Mouse (Mus musculus) intestine, embryonic 14.5 days (tissue): ENCODE results near the gene Rab11a. TPM values are rescaled to one million over a fixed set of nuclear protein-coding genes. Genes with fewer than 3 reads are reported as not detected.
A peak's percentile ranks its signal among the peaks of the same experiment; 100 is the strongest.

ENCODE experiments used
- ATAC-seq: fragments of 200-750 bp; cut with Nextera tagmentation; replicated peaks from 2 replicates; pipeline ENCODE4 v1.8.0; 2017; ENCODE audit warnings: low read depth, moderate number of reproducible peaks, moderate TSS enrichment, moderate library complexity; ENCODE audit not compliant: low FRiP score, low TSS enrichment
- DNase-seq: peaks from one replicate; pipeline ENCODE4 v3.0.0-alpha.2; 2018; ENCODE audit warnings: low spot score
- H3K27ac ChIP-seq: fragments of 300-500 bp; sonication (generic); 2 replicates; pipeline ENCODE4 v1.5.1; 2014; ENCODE audit warnings: low read depth, mild to moderate bottlenecking, control low read depth
- H3K27me3 ChIP-seq: fragments of 300-500 bp; sonication (generic); replicated peaks from 2 replicates; pipeline ENCODE4 v1.6.1; 2014; ENCODE audit warnings: low read length, control low read depth; ENCODE audit not compliant: control insufficient read depth, insufficient read depth
- H3K36me3 ChIP-seq: fragments of 300-500 bp; sonication (generic); 2 replicates; pipeline ENCODE4 v1.6.1; 2014; ENCODE audit warnings: low read length, control low read depth; ENCODE audit not compliant: control insufficient read depth, insufficient read depth
- H3K4me1 ChIP-seq: fragments of 300-500 bp; sonication (generic); replicated peaks from 2 replicates; pipeline ENCODE4 v1.6.1; 2014; ENCODE audit warnings: low read length, control low read depth, mixed read lengths; ENCODE audit not compliant: control insufficient read depth, insufficient read depth
- H3K4me2 ChIP-seq: fragments of 300-500 bp; sonication (generic); 2 replicates; pipeline ENCODE4 v1.6.1; 2014; ENCODE audit warnings: low read length
- H3K4me3 ChIP-seq: fragments of 300-500 bp; sonication (generic); 2 replicates; pipeline ENCODE4 v1.5.1; 2014; ENCODE audit warnings: low read depth, low read length, control low read depth, mixed read lengths
- H3K9ac ChIP-seq: fragments of 300-500 bp; sonication (generic); 2 replicates; pipeline ENCODE4 v1.6.1; 2014; ENCODE audit warnings: mild to moderate bottlenecking, low read length
- H3K9me3 ChIP-seq: fragments of 300-500 bp; sonication (generic); 2 replicates; pipeline ENCODE4 v1.6.1; 2016; ENCODE audit warnings: low read length, control low read depth; ENCODE audit not compliant: control insufficient read depth
- WGBS: fragments of 180-500 bp; shearing (Covaris S2); extraction: QIAGEN DNeasy Blood & Tissue Kit; methylation state at CpG from one replicate; pipeline ENCODE4 v1.1.7; 2014; 5-methylcytosine and 5-hydroxymethylcytosine counted together
- polyA plus RNA-seq: library from polyadenylated mRNA; unstranded; fragments of >200 nt; fragmentation: Nextera tagmentation; extraction: Ambion mirVana; gene quantifications from 2 replicates; pipeline ENCODE4 v1.2.1, GENCODE M21; 2014

The Rab11a gene
- polyA plus RNA-seq, 1 experiment from 2014 or later, result 391 TPM

DNA sequence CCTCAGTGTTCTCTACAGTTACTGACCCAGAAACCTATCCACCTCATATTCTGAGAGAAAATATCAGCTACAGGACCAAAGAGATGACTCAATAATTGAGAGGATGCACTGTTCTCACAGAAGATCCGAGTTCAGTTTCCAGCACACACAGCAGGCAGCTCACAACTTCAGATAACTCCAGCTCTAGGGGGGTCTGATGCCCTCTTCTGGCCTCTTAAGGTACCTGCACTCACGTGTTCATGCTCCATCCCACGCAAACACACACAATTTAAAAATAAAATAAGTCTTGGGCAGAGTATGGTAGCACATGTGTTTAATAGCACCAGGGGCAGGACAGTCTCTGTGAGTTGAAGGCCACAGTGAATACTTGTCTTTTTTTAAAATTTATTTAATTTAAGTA lies 28.6 kb upstream of the Rab11a start:
- Histone ChIP-seq H3K4me2 (no peak overlapping the region), H3K27ac (no peak overlapping the region), H3K9ac (no peak overlapping the region), H3K36me3 (no peaks in the 10 kb centered on the region), H3K27me3 (no peaks in the 10 kb centered on the region), H3K4me3 (no peak overlapping the region), H3K4me1 (no peaks in the 10 kb centered on the region), H3K9me3 (no peaks in the 10 kb centered on the region)
- ATAC-seq, result no peak
- 88% methylated on average over 3 of the region's 3 CpGs for WGBS
- no peak for DNase-seq

DNA sequence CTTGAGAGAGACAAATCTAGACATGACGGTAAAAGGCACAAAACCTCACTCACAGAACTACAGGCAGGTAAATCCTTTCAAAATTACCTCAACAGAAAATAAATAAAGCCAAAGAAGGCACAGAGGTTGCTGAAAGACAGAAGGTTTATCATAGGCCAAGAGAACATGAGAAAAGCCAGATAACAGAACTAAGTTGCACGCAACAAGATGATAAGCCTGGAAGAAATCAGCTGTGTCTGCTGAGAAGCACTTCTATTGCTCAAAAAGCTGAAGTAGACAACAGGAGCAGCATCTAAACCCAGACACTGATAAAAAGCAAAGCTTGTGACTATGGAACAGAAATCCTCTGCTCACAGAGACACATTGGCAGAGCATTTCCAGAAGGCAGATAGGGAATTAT lies 27.3 kb upstream of the Rab11a start:
- no peak for ATAC-seq
- H3K27me3 ChIP-seq, result no peaks in the 10 kb centered on the region

DNA sequence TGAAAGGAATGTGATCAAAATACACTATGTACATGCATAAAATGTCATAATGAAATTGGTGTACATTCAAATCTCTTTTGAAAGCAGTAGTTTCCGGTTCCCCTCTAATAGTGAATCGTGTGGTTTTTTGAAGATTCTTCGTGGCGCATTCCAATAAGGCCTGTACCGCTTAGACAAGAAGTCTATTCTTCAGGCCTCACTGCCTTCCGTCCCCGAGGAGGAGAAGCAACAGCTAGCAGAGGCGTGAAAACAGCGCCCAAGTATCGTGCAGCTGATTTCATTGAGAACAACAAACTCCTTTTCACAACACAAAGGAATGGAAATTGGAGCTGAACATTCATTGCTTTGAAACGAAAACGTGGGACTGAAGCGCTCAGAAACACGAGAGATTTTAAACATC lies 20.5 kb upstream of the Rab11a start:
- no peaks in the 10 kb centered on the region for H3K36me3 ChIP-seq
- H3K9me3 ChIP-seq, result no peaks in the 10 kb centered on the region
- H3K27me3 ChIP-seq, result no peaks in the 10 kb centered on the region
- H3K4me3 ChIP-seq, result no peak overlapping the region
- H3K9ac ChIP-seq, result no peak overlapping the region
- no peaks in the 10 kb centered on the region for H3K4me1 ChIP-seq
- no peak overlapping the region for H3K4me2 ChIP-seq
- no peak for DNase-seq
- 85% methylated on average over 14 of the region's 14 CpGs for WGBS
- no peak overlapping the region for H3K27ac ChIP-seq
- no peak for ATAC-seq

More for the DNA sequence above, 27.3 kb upstream of the Rab11a start:
- H3K4me1 ChIP-seq, result no peaks in the 10 kb centered on the region
- H3K9me3 ChIP-seq, result no peaks in the 10 kb centered on the region
- no peak overlapping the region for H3K4me2 ChIP-seq
- WGBS, result 62% methylated on average over 2 of the region's 2 CpGs
- no peaks in the 10 kb centered on the region for H3K36me3 ChIP-seq
- no peak overlapping the region for H3K4me3 ChIP-seq
- no peak overlapping the region for H3K27ac ChIP-seq
- H3K9ac ChIP-seq, result no peak overlapping the region
- no peak for DNase-seq

DNA sequence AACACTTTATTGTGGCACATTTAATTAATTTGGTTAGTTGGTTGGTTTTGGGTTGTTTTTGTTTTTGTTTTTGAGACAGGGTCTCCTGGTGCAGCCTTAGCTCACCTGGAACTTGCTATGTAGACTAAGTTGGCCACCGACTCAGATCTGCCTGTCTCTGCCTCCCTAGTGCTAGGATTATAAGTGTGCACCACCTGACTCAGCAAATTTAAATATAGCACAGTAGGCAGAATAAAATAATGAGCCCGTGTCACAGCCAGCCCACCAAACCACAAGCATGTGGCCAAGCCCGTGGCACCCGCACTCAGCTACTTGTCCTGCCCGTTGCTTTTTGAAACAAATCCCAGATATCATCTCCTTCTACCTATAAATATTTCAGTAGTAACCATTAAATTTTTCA lies 15.0 kb upstream of the Rab11a start:
- DNase-seq, result no peak
- no peak overlapping the region for H3K9ac ChIP-seq
- no peaks in the 10 kb centered on the region for H3K36me3 ChIP-seq
- H3K4me3 ChIP-seq, result no peak overlapping the region
- H3K4me2 ChIP-seq, result no peak overlapping the region
- H3K27ac ChIP-seq, result no peak overlapping the region
- WGBS, result 91% methylated on average over 5 of the region's 5 CpGs
- H3K9me3 ChIP-seq, result no peaks in the 10 kb centered on the region
- no peaks in the 10 kb centered on the region for H3K27me3 ChIP-seq
- no peaks in the 10 kb centered on the region for H3K4me1 ChIP-seq
- ATAC-seq, result no peak

DNA sequence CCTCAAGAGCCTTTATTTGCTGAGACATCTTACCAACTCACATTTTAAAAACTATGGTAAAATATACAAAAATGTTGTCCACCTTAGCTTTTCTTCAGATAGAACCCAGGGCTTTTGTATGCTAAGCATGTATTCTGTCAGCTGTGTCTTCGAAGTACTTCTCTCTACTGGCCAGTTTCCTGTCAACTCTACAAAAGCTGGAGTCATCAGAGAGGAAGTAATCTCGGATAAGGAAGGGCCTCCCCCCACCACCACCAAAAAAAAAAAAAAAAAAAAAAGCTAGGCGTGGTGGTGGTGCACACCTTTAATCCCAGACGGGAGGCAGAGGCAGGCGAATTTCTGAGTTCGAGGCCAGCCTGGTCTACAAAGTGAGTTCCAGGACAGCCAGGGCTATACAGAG lies 11.8 kb upstream of the Rab11a start:
- Histone ChIP-seq H3K27ac (no peak overlapping the region), H3K4me1 (no peaks in the 10 kb centered on the region), H3K9me3 (no peaks in the 10 kb centered on the region), H3K4me2 (no peak overlapping the region), H3K27me3 (no peaks in the 10 kb centered on the region), H3K36me3 (no peaks in the 10 kb centered on the region), H3K9ac (no peak overlapping the region), H3K4me3 (no peak overlapping the region)
- WGBS, result 84% methylated on average over 6 of the region's 6 CpGs
- ATAC-seq, result no peak
- no peak for DNase-seq

DNA sequence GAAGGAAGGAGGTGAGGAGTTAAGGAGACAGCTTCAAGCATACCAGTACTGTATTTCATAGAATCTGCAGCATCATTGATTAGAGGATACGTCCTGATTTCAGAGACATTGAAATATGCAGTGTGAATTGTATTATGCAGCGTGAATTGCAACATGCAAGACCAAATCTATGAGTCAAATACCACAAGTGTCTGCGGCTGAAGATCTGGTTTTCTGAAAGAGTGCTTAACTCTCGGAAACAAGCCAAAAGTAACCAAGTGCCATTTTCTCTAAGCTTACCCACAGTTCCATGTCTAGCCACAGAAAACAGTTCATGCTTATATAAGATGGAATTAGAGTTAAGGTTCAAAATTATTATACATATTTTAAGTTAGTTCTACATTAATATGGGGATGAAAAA lies 10.2 kb upstream of the Rab11a start:
- no peaks in the 10 kb centered on the region for H3K36me3 ChIP-seq
- no peak overlapping the region for H3K4me3 ChIP-seq
- WGBS, result 78% methylated on average over 4 of the region's 4 CpGs
- H3K9me3 ChIP-seq, result no peaks in the 10 kb centered on the region
- H3K9ac ChIP-seq, result no peak overlapping the region
- no peak overlapping the region for H3K27ac ChIP-seq
- no peak overlapping the region for H3K4me2 ChIP-seq
- H3K27me3 ChIP-seq, result no peaks in the 10 kb centered on the region
- no peak for DNase-seq
- H3K4me1 ChIP-seq, result no peaks in the 10 kb centered on the region
- no peak for ATAC-seq

DNA sequence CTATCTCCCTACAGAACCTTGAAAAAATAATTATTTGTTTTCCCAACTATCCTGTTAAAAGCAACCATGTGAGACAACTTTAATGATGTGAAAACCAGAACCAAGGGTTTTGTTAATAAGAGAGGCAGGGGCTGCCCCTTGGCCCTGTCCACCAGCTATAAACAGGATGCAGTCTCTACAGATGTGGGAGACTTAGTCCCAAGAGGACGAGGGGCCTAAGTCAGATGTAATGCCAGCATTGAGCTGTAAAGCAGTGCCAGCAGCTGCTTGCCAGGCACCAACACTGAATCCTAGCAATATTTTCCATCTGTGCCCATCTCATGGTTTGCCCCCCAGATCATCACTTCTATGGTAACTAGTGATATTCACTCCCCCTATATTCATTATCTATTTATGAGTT lies 4.9 kb upstream of the Rab11a start:
- H3K27ac ChIP-seq, result no peak overlapping the region
- H3K4me1 ChIP-seq, result no peaks in the 10 kb centered on the region
- ATAC-seq (no peak), DNase-seq (no peak)
- WGBS, result 67% methylated on average over 1 of the region's 1 CpGs
- H3K4me3 ChIP-seq, result no peak overlapping the region
- no peak overlapping the region for H3K9ac ChIP-seq
- H3K27me3 ChIP-seq, result no peaks in the 10 kb centered on the region
- no peaks in the 10 kb centered on the region for H3K36me3 ChIP-seq
- no peak overlapping the region for H3K4me2 ChIP-seq
- H3K9me3 ChIP-seq, result no peaks in the 10 kb centered on the region

DNA sequence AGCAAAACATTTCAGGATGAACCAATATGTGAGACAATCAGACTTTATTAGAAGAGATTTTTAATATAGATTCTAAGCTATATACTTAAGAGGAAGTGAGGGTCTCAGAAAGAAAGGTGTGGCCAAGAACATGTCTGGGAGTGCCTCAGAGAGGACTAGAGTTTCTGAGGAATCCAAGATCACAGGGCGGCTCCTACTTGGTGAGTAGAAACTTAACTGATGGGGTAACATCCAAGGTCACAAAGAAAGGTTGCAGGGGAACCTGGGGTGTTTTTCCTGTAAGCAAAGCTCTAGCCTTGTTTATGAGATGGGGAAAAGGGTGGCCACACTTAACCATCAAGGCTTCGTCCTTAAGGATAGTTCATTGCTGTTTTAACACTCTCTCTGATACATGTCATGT lies 1.4 kb upstream of the Rab11a start:
- H3K4me1 ChIP-seq, result peaks cover 6% of the 10 kb centered on the region; the same call in 1 of the 2 replicates
- H3K36me3 ChIP-seq, result no peaks in the 10 kb centered on the region

DNA sequence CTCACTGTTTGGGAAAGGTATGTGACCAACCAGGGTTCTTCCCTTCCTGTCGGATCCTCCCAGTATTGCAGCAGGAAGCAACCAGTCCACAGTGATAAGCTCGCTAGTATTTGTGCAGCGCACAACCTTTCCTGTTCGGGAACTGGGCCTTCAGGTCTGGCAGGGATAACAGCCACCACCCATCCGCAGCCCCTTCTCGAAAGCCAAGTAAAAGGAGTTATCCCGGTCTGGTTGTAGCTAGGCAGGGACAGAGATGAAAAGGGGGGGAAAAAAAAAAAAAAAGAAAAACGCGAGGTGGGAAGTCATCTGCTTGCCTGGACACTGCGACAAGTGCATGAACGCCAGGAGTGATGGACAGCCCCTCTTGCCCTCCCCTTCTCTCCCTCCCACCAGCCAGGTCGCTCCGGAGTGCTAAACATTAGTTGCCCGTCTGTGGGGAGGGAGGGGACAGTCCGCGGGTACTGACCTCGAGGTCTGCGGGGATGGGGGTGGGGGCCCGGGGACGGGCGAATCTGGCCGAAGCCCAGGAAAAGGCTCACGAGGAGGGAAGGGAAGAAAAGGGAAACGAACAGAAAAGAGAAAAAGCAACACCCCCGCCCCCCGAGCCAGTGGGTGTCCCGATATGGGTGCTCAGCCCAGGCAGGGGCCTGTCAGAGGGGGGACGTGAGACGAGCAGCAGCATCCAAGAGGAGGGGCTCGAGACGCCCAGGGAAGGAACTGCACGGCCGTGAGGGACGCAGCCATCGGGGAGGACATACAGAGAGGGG lies 736 bp downstream of the Rab11a start:
- Histone ChIP-seq H3K4me2 (peak overlapping the region; percentile 64), H3K9me3 (no peaks in the 10 kb centered on the region), H3K4me1 (peaks cover 6% of the 10 kb centered on the region; the same call in 1 of the 2 replicates), H3K27me3 (no peaks in the 10 kb centered on the region), H3K9ac (peak overlapping the region; percentile 73), H3K36me3 (no peaks in the 10 kb centered on the region), H3K27ac (peak overlapping the region; percentile 85), H3K4me3 (peak overlapping the region; percentile 95)
- peak; percentile 81 for ATAC-seq
- WGBS, result under 1% methylated on average over 31 of the region's 35 CpGs
- peak; percentile 83 for DNase-seq

More for the DNA sequence above, 1.4 kb upstream of the Rab11a start:
- Histone ChIP-seq H3K4me2 (no peak overlapping the region), H3K4me3 (no peak overlapping the region), H3K9ac (no peak overlapping the region), H3K27me3 (no peaks in the 10 kb centered on the region), H3K27ac (no peak overlapping the region), H3K9me3 (no peaks in the 10 kb centered on the region)
- ATAC-seq, result no peak
- 77% methylated on average over 2 of the region's 2 CpGs for WGBS
- no peak for DNase-seq
